Mouse (Mus musculus): ENCODE measurements around the gene Hcn2.

Hcn2 gene

DNA sequence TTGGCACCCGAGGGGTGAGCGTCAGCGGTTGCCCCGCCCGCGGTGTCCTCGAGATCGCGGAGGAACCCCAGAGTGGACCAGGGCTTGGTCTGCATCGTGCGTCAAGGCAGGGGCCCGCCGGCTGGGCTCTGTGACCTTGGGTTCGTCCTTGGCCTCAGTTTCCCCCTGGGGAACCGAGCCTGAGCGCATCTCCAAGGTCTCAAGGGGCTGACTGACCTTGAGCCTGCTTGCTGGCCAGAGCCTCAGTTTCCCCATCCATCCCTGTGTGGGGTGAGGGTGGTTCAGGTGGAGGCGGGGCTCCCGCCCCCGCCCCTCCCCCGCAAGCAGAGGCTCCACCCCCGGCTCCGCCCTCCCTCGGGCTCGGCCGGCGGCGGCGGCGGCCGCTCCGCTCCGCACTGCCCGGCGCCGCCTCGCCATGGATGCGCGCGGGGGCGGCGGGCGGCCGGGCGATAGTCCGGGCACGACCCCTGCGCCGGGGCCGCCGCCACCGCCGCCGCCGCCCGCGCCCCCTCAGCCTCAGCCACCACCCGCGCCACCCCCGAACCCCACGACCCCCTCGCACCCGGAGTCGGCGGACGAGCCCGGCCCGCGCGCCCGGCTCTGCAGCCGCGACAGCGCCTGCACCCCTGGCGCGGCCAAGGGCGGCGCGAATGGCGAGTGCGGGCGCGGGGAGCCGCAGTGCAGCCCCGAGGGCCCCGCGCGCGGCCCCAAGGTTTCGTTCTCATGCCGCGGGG lies at the start of gene Hcn2:
Gene Hcn2, plus strand, starts transcription at position 381 of the 734 bp plus-strand sequence.
- peak; percentile 73 to 86 for DNase-seq

GRCm38 (mm10) chr10:79668076-79668475 lies 48.4 kb upstream of the Hcn2 start:
- DNase-seq: peak in 1 of 2 experiments; percentile 22

- peak; percentile 93 to 94 for DNase-seq
These were observed 47.5 kb upstream of the Hcn2 start, which contains the start of gene Tpgs1 for GRCm38 (mm10) chr10:79668771-79669575. TSS of gene Tpgs1 (plus strand) at chr10:79669369.

- peak; percentile 85 to 89 for DNase-seq
These were observed 46.8 kb upstream of the Hcn2 start for GRCm38 (mm10) chr10:79669576-79670057.

GRCm38 (mm10) chr10:79670071-79670888 lies 46.2 kb upstream of the Hcn2 start:
- DNase-seq: peak in 1 of 2 experiments; percentile 36

GRCm38 (mm10) chr10:79671396-79672087 lies 44.9 kb upstream of the Hcn2 start:
- DNase-seq: no peak

DNA sequence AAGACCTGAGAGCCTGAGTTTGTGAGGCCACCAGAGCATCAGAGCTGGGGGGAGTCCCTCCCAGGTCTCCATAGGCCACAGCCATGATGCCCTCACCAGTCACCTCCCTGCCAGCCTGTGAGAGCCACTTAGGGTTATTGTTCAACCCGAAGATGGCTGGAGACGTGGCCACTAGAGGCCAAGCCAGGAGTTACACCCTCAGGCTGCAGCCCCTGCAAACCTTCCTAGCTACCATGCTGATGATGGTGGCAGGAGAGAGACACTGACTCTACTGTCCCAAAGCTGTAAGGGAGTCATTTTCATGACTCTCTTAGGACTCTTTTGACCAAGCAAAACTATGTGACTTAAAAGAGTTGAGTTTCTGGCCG lies 44.4 kb upstream of the Hcn2 start:
- DNase-seq: no peak

GRCm38 (mm10) chr10:79673054-79673453 lies 43.4 kb upstream of the Hcn2 start:
- DNase-seq: no peak

DNA sequence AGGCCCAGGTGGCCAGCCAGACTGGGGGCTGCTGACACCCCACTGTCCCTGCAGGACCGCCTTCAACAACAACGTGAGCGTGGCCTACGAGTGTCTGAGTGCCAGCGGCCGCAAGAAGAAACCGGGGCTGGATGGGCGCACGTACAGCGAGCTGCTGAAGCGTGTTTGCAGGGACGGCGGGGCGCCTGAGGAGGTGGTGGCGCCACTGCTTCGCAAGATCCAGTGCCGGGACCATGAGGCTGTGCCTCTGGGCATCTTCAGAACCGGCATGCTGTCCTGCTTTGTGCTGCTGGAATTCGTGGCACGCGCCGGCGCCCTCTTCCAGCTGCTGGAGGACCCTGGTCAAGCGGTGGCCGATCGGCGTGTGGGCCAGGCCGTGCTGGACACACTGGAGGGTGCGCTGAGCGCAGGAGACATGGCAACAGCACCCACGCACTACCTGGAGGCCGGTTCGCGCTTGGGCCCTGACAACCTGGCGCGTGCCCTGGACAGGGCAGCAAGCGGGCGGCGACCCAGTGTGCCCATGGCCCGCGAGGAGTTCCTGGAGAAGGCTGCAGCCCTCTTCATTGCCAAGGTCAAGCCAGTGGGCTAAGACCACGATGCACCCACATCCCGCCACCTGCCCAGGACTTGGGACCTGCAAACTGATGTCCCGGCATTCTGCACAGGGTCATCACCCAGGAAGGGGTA lies 40.9 kb upstream of the Hcn2 start:
- DNase-seq: no peak

GRCm38 (mm10) chr10:79680606-79681495 lies 35.6 kb upstream of the Hcn2 start:
- peak in 1 of 2 experiments; percentile 47 for DNase-seq

DNA sequence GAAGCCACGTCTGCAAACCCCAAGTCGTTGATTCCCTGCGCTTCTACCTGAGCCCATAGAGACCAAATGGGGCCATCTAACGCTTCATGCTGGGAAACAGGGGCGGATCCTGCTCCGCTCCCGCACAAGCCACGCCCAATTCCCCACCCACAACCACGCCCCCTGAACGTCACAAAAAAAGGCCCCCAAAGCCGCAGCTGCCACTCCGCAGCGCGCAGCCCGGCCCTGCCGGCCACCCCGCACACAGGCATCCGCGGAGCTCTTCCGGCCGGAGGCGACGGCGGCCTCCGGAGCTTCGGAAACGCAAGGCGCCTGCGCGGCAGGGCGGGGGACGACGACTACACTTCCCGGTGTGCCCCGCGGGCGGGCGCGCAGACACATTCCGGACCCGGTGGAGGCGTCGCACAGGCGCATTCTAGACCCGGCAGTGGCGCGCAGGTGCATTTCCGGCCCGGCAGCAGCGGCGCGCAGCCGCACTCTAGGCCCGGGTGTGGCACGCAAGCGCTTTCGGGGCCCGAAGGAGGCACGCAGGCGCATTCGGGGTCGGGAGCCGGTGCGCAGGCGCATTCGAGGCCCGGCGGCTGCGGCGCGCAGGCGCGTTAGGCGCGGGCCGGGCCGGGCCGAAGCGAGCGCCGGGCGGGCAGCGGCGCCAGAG lies 34.7 kb upstream of the Hcn2 start, which contains the start of gene Cdc34:
Gene Cdc34, plus strand, starts transcription at position 605 of the 655 bp plus-strand sequence.
- DNase-seq: peak; percentile 99 to 100

- DNase-seq: no peak
These were observed 33.9 kb upstream of the Hcn2 start for GRCm38 (mm10) chr10:79682551-79682915.

DNA sequence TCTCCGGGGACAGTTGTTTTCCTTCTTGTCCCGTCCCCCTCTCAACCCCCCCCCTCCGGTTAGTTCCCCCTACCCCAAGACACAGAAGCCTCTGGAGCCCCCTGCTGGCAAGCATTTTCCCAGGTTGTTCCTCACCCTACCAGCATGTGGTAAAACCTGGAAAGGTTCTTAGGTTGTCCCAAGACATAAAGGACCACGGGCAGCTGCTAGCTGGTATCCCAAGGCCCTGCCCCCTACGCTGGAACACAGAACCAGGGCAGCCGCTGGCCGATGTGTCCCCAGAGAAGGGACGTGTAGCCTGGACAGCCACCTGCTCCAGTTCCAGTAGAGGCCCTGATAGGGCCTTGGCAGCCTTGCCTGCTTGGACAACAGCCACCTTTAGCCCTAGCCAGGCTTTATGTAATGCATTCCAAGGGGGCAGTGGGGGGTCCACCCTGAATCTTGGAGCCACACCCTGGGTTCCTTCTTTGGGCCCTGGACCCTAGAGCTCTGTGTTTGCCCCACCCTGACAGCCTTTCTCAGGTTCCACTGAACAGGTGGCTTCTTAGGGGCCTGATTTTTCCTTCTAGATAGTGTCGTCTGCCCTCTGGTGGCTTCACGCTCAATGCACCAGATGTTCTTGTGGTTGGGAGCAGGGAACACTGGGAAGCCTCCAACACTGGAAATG lies 33.4 kb upstream of the Hcn2 start:
- DNase-seq: peak; percentile 54 to 68

GRCm38 (mm10) chr10:79683726-79684640 lies 32.5 kb upstream of the Hcn2 start:
- DNase-seq: no peak

GRCm38 (mm10) chr10:79684770-79685600 lies 31.4 kb upstream of the Hcn2 start:
- DNase-seq: no peak

DNA sequence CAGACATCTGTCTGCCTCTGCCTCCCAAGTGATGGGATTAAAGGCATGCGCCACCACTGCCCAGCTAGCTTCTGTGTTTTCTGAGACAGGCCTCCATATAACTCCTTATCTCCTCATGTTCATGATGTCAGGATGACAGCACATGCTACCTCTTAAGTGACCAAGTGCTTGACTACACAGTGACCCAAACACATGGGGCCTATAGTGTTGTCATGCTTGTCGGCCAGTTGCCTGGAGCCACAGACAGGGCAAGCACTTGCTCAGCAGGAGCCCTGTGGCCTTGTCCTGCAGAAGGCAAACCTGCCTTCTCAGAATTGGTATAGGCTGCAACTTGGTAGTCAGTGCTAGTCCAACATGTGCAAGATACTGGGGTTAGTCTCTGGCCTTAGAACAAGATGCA lies 30.2 kb upstream of the Hcn2 start:
- DNase-seq: no peak

- DNase-seq: no peak
These were observed 29.7 kb upstream of the Hcn2 start for GRCm38 (mm10) chr10:79686691-79687090.
